Mouse (Mus musculus) activated CD4-positive, CD25-positive, alpha-beta regulatory T cell, adult 9 weeks (primary cell): ENCODE data around the gene Epha7. TPM values are rescaled to one million over a fixed set of nuclear protein-coding genes. Genes with fewer than 3 reads are reported as not detected.

Source experiments
- polyA plus RNA-seq: library from polyadenylated mRNA; unstranded; fragments of 100-300 nt; shearing (Covaris generic); gene quantifications from one replicate; pipeline ENCODE4 v1.2.1, GENCODE M21; 2017

Epha7 gene
- polyA plus RNA-seq = not detected

DNA sequence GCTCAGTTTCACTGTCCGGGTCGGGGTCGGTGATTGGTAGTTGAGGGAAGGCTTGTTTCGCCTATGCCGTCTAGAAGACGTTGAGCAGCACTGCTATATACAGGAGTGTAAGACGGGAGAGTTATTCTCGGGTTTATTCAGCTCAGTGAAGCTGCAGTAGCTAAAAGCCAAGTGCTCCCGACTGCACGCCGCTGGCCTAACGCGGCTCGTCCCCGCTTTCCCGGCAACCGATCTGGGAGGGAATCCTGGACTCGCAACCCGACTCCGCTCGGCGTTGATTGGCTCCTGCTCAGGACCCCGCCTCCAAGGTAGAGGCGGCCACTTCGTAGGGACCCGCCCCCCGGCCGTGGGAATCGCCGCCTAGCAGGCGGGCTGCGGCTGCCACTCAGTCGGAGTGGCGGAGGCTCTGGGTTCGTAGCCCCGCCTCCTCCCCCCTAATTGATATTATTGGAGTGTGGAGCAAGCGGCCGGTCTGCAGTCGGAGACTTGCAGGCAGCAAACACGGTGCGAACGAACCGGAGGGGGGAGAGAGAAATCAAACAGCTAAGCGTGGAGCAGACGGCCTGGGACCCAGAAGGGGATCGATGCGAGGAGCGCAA, at the start of gene Epha7:
TSS of gene Epha7 (plus strand) at position 441 of the 599 bp plus-strand sequence.

